ENCODE assay signal across 11 mouse cellular contexts in genomic region chr2:119507108-119507507, GRCm38 (mm10). TPM values are rescaled to one million over a fixed set of nuclear protein-coding genes. Genes with fewer than 3 reads are reported as not detected.
DNase-seq lines count a peak whose midpoint lies in the region; ATAC-seq and TF ChIP-seq lines count a peak whose summit lies in the region.
"Had no signal": no experiment of that assay in that cellular context is flagged by ENCODE, and none has a peak within 500 bp of the region (broad histone marks: within the 10 kb centered on the region; RNA-seq: fewer than 3 reads in every experiment).

No protein-coding gene starts in this region.

- TF ChIP-seq CTCF in kidney, postnatal 0 days (IDR thresholded peaks at IDR 0.05; ENCODE audit: low read depth): peak; percentile 54

- no peaks in the 10 kb centered on the region for H3K27me3 ChIP-seq in kidney, postnatal 0 days (ENCODE audit: insufficient read depth, low read length)
- H3K27me3 ChIP-seq: forebrain, embryonic 12.5 days; limb, embryonic 13.5 days; neural tube, embryonic 13.5 days had no signal

- ATAC-seq in kidney, postnatal 0 days (replicated peaks; ENCODE audit: low FRiP score, low read depth): no peak

- no peak overlapping the region for H3K27ac ChIP-seq in kidney, postnatal 0 days
- H3K27ac ChIP-seq: forebrain, embryonic 12.5 days; limb, embryonic 13.5 days; neural tube, embryonic 13.5 days had no signal

- no peaks in the 10 kb centered on the region for H3K4me1 ChIP-seq in kidney, postnatal 0 days (replicated peaks; ENCODE audit: insufficient read depth, low read length)
- H3K4me1 ChIP-seq: forebrain, embryonic 12.5 days; limb, embryonic 13.5 days; neural tube, embryonic 13.5 days had no signal

- no peak for DNase-seq in kidney, postnatal 0 days (ENCODE audit: low spot score)
- DNase-seq in kidney, adult 11 months: no peak
- peak; percentile 20 to 31 for DNase-seq in B cell, adult 2 months
- DNase-seq in ES-CJ7 (ENCODE audit: low read depth, low spot score): peak; percentile 75
- peak; percentile 28 for DNase-seq in kidney, postnatal 10 days
- no peak for DNase-seq in left cerebral cortex, adult 18-20 months (ENCODE audit: low spot score in 2 of 2)
- no peak for DNase-seq in ovary, postnatal 10 days (ENCODE audit: low spot score)
- no peak for DNase-seq in c-Kit-positive CD71-positive TER-119-positive erythroid progenitor cells, embryonic 14.5 days (ENCODE audit: low spot score)

- H3K9me3 ChIP-seq in kidney, postnatal 0 days (replicated peaks; ENCODE audit: low read length): no peaks in the 10 kb centered on the region
- H3K9me3 ChIP-seq: forebrain, embryonic 12.5 days; limb, embryonic 13.5 days; neural tube, embryonic 13.5 days had no signal

- H3K9ac ChIP-seq in kidney, postnatal 0 days (ENCODE audit: low read depth, low read length): no peak overlapping the region
- H3K9ac ChIP-seq: forebrain, embryonic 12.5 days; limb, embryonic 13.5 days; neural tube, embryonic 13.5 days had no signal

- no peak overlapping the region for H3K4me3 ChIP-seq in kidney, postnatal 0 days (replicated peaks; ENCODE audit: low read depth, low read length)
- H3K4me3 ChIP-seq: forebrain, embryonic 12.5 days; limb, embryonic 13.5 days; neural tube, embryonic 13.5 days had no signal

- no peak overlapping the region for H3K4me2 ChIP-seq in kidney, postnatal 0 days (ENCODE audit: low read length)
- H3K4me2 ChIP-seq: forebrain, embryonic 12.5 days; limb, embryonic 13.5 days; neural tube, embryonic 13.5 days had no signal

- H3K36me3 ChIP-seq in kidney, postnatal 0 days (ENCODE audit: insufficient read depth, low read length): no peaks in the 10 kb centered on the region
- H3K36me3 ChIP-seq: forebrain, embryonic 12.5 days; limb, embryonic 13.5 days; neural tube, embryonic 13.5 days had no signal

RNA-seq across cellular contexts. Expression of gene Ino80, which starts 29.6 kb away (rescaled TPM):
- 3.5 TPM in 2 replicates for polyA plus RNA-seq in kidney, postnatal 0 days (2015; fragmentation: Nextera tagmentation; extraction: Ambion mirVana)
- total RNA-seq in left cerebral cortex, adult 18-20 months (2021): 10 to 100 TPM; 21.6 to 21.7 TPM

RNA-seq across cellular contexts. Expression of gene Exd1, which starts 40.3 kb away (rescaled TPM):
- polyA plus RNA-seq in kidney, postnatal 0 days (2015; fragmentation: Nextera tagmentation; extraction: Ambion mirVana): 0.29 and 0.47 TPM in 2 replicates
- total RNA-seq in left cerebral cortex, adult 18-20 months (2021): under 1 TPM; 0.63 to 0.74 TPM

RNA-seq across cellular contexts. Expression of gene Chp1, which starts 40.4 kb away (rescaled TPM):
- 68.8 and 72.2 TPM in 2 replicates for polyA plus RNA-seq in kidney, postnatal 0 days (2015; fragmentation: Nextera tagmentation; extraction: Ambion mirVana)
- total RNA-seq in left cerebral cortex, adult 18-20 months (2021): 100 to 1,000 TPM; 183 to 190 TPM

Comparison
In these comparisons a context has a peak if more than half of its experiments do, and no peak if none do; other contexts are left out.
1. DNase-seq: peak in B cell, adult 2 months (2 of 2), ES-CJ7 (single experiment) and kidney, postnatal 10 days (single experiment); none in kidney, postnatal 0 days (single experiment), kidney, adult 11 months (single experiment), left cerebral cortex, adult 18-20 months (0 of 2), ovary, postnatal 10 days (single experiment) and c-Kit-positive CD71-positive TER-119-positive erythroid progenitor cells, embryonic 14.5 days (single experiment).